Mouse (Mus musculus): ENCODE measurements around the gene Camk2d.

The Camk2d gene

DNA sequence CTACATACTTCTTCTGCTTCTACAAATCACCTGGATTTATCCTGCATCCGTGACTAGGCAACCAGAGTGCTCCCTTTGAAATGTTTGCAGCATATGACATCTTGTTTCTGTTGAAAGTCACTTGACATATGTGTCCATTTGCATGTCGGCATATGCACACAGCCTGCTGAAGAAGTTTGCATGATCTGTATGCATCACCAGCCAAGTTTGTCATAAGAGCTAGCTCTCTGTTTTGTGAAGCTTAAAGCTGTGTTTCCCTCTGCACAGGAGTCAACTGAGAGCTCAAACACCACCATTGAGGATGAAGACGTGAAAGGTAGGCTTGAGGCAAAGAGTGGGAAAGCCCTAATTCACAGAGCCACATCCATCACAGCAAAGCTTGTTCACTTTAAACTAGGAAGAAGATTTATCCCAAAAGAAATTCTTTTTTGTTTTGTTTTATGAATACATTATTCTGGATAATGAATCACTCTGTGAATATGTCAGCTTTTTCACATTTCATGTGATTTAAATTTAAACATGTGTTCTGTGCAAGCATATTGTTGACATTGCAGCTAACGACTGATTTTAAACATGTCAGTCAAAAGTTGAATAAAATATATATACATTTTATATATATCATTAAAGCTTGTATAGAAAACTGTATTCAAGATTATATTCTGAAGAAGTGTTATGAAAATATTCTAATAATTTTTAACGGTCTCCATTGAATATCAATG is 214.4 kb downstream of the Camk2d start:
- DNase-seq (ENCODE audit: low spot score), result no peak

DNA sequence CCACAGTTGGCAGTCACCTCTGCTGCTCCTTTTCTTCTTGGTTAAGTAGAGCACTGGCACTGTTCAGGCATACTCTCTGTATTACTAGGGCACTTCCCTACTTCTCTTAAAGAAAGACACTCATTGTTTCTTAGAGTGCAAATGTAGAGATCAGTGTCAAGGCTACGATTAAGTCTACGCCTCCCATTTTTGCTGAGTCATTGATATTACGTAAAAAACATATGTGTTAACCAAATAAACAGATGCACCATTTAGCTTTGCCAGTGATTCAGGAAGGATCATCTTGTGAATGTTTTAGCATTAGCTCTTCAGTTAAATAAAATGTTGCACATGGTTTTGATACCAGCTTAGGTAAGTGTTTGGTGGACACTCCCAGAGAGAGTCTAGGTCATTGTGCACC is 215.5 kb downstream of the Camk2d start:
- no peak for DNase-seq (ENCODE audit: low spot score)

DNA sequence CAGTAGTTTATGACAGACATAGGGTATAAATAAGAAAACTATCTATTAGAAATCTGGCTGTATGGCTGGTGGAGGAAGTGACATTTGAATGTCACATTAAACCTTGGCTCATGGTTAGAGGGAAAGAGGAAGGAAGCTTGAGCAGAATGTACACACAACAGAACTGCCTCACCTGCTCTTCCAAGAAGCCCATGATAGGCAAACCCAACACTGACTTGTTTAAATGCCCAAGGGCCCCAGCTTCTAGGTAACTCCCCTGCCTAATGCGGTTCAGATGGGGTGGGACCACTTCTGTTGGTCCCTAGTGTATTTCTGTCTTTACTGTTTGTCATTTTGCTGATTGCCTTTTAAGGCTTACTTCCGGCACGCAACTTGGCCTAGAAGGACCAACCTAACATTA is 226.3 kb downstream of the Camk2d start:
- no peak for DNase-seq (ENCODE audit: low spot score)

DNA sequence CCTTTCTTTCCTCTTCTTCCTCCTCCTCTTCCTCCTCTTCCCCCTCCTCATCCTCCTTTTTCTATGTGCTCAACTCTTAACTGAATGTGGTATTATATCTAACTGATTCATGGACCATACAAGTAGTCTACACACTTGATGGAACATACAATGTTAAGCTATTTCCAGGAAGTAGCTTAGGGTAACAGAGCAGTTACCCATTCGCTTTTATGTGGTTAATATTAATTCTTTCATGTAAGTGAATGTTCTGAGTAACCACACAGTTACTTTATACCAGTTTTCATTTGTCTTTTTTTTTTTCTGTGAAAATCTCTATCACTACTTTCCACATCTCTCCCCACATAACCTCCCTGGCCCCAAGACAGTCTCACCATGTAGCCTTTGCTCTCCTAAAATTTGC is 228.8 kb downstream of the Camk2d start:
- DNase-seq (ENCODE audit: low spot score), result no peak

DNA sequence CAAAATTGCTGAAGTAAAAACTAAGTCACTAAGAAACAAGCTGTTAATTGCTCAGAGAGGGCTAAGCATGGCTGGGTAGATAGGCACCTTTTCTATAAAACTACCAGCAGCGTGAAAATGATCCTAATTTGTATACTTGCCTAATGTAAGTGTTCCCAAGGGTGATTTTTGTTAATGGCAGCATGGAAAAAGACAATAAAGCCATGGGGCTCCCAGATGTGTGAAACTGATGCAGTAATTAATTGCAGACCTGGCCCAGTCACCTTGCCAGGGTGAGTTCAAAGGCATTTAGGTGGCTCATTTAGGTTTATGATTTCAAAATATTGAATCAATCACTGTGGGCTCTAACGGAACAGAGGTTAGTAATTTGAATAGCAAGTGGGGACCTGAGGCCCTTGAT is 230.1 kb downstream of the Camk2d start:
- no peak for DNase-seq (ENCODE audit: low spot score)

DNA sequence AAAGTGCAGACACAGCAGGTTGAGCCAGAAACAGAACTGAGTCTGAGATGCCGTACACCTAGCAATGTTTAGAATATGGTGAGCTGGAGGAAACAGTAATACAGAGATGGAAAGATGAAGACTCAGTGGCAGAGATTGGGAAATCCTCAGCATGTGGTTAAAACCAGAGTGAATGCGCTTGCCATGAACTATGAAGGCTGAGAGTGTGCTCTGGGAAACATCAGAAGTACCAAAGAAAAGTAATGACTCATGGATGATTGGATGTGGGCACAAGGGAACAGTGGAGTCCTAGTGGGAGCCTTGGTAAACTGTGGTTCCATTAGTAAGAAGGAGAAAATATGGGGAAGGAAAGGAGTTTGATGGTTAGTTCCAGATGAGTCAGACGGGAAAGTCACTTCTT is 231.8 kb downstream of the Camk2d start:
- DNase-seq (ENCODE audit: low spot score), result no peak

DNA sequence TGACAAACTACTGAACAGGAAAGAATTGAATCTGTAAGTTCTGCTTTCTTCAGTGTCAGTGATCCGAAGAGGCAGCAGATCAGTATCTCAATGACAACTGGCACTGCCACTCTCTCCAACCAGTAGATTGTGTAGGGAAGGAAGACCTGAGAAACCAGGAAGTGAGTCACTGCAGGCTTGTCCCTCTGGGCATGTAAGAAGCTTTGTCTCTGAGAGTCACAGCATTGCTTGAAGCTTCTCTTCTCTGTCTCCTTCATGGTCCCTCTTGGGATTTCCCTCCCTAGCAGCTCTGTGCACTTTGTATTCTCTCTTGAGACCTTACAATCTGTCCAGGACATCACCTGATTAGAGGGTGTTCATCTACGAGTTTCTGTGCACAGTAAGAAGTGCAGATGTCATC is 233.7 kb downstream of the Camk2d start:
- DNase-seq (ENCODE audit: low spot score), result no peak

DNA sequence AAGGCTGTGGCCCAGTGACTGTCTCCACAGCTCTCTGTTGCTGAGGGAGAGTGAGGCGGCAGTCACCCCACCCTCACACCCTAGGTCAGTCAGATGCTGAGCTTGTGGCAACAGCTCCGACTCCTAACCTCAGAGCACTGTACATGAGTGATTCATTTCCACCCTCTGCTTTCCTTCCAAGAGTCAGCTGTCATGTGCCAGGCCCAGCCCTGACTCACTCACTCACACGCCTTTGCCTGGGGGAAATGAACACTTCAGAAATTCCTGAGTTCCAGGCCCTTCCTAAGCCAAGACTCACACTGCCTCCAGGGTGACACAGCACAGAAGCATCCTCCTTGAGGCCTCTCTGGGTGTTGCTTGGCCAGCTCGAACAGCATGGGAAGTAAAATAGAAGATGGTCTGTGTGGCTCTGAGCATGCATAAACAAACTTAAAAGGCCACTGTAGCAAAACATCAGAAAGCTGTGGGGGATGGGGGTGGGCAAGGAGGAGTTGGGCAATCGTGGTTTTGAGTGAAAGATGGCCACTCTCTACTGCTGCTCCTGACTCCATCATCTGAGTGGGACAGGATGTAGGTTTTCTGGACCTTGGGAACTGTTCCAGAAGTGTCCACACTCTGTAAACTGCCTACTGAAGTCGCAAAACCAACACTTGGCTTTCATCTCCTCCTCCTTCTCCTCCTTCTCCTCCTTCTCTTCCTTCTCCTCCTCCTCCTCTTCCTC is 235.5 kb downstream of the Camk2d start:
- no peak for DNase-seq (ENCODE audit: low spot score)

DNA sequence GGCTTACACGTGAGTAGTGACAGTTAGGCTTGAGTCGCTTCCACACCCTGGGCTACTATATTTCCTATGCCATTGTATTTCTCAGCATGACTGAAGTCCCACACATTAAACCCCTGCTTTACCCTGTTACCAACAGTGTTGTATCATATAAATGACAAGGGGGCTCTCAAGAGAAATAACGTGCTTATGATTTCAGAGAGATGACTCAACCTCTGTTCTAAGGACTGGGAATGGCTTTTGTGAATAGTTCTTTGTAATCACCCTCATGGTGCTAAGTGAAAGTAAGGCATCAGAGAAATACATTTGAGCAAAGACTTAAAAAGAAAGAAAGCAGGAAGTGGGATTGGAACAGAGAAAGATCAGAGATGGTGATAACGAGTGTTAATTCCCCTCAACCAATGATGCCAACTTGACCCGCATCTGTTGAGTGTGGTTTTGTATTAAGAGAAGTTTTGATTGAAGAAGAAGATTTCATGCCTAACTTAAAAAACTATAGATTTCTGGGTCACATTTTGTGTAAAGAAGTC is 238.6 kb downstream of the Camk2d start:
- DNase-seq (ENCODE audit: low spot score), result no peak

DNA sequence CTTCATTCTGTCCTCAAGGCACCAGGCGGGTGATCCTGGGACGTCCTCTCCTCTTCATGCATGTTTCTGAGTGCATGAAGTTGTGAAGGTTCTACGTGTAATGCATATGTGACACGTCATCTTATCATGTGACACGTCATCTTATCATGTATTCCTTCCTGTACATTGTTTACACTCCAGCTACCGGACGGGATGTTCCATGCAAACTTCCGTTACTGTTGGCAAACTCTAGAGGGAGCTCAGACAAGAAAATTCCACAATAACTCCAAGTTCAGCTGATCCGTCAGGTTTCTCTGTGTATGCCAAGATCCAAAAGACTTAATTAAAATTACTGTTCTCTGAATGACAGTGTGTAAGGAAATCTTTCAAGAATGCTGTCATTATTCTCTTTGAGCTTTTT is 246.7 kb downstream of the Camk2d start:
- no peak for DNase-seq (ENCODE audit: low spot score)

DNA sequence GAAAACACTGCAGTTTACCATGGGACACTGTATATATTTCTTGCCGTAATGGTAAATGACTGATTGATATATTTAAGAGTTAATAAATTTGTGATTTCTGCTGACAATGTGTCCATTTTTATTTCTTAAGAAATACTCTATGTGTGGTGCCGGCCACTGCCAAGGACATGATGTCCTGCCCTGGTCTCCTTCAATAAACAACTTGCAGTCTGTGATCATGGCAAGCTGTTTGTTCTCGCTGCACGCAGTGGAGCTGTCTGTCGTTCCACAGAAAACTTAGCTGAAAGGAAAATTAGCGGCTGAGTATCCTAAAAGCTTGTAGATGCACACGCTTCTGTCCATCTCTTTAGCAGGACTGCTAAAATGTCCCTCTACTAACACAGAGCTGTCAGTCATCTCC is 248.7 kb downstream of the Camk2d start:
- no peak for DNase-seq (ENCODE audit: low spot score)

DNA sequence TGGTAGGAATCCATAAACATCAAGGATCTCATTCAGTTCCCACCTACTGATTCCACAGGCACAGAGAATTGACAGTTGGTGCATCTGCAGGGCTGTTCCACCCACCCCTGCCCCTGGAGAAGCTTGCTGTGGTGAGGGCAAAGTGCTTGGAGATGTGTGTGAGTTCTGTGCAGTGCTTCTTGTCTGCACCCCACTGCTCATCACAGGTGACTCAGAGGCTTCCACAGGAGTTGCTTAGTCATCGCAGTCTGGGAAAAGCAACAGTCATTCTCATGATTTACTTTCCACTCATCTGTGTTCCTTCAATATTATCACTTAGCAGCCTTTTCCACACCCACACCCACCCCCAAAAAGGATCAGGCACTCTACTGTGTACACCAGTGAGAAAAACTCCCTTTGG is 252.0 kb downstream of the Camk2d start:
- no peak for DNase-seq (ENCODE audit: low spot score)

DNA sequence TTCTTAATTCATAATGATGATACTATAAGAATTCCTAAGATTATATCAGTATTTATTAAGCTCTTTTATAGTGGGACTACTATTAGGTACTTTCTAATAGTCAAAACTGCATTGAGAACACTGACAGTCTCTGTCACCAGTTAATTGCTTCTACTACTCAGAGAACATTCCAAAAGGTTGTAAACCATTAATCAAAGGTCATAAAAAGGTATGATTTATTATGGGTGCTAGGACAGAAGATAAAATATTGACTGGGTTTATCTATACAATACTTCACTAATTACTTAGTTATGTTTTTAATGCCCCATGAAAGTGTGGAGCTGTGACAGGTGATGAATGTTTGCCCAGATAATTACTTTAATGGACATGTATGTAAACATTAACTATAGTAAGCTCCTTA is 264.3 kb downstream of the Camk2d start:
- no peak for DNase-seq (ENCODE audit: low spot score)

DNA sequence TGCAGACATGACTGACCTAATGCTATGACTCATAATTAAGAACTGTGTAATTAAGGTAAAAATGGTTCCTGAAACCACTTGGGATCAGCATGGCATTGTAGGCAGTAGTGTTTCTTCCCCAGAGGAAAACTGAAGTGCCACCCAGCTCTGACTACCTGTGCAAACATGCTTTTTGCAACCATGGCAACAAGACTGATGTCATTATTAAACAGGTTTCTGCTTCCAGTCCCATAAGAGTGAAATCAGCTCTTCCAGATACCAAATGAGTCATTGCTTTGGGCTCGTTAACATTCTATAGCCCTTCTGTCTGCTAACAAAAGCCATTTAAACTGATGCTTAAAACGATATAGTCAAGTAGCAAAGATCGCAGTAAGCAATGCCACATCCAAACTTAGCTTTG is 273.5 kb downstream of the Camk2d start:
- no peak for DNase-seq (ENCODE audit: low spot score)

DNA sequence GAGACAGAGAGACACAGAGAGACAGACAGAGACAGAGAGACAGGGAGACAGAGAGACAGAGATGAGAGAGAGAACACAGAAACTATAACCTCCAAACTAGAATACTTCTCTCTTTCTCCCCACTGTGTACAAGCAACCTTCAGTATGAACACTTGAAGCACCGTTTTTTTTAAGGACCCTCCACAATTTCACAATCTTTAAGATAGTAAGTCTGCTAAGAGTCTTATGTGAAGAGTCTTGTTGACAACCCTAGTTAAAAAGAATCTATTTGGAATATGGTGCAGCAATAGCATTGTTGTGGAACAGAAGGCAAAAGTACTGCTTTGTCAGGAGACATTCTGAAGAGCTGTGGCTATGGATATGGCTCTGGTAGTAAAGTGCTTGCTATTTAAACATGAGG is 274.6 kb downstream of the Camk2d start:
- DNase-seq (ENCODE audit: low spot score), result no peak

DNA sequence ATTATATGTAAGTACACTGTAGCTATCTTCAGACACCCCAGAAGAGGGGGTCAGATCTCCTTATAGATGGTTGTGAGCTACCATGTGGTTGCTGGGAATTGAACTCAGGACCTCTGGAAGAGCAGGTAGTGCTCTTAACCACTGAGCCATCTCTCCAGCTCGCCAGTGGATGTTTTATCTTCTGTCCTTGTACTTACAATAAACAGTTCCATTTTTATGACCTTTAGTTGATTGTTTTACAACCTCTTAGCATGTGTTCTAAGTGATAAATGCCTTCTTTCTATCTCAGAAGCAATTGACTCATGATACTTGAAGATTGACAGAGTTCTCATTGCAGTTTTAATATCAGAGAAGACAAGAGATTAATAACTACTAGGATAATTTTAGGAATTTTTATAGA is 282.1 kb downstream of the Camk2d start:
- DNase-seq (ENCODE audit: low spot score), result no peak

DNA sequence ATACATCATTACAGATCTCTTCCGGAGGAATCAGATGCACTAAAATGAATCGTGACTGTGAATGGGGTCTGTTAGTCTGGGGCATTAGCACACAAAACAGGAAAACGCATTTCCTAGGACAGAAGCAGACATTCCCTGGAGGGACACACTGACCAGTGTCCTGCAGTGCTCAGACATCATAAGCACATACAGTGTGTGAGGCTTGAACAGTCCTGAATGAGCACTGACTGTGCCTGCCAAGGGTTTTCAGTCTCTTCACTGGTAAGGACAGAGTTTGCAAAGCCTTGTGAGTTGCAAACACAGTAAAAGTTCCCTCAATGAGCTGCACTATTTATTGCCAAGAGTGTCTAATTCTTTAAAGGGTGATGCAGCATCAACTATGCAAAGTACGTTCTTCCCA is 290.0 kb downstream of the Camk2d start:
- DNase-seq (ENCODE audit: low spot score), result no peak

DNA sequence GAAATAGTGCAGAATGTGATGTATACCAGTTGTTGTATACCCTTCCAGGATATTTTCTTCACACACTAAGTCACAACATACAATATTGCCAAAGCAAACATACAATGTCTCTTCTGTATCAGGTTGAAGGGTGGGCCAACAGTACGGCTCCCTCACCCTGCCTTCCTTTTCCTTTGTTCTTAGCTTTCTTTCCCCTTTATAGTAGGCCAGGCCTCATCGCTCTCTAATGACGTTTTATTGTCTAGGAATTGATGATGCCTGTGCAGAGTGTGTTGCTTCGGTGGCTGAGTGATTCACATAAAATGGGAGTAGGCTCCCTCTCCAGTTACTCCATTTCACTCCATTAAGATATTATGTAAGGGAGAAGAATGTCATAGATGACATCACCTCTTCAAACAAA is 290.5 kb downstream of the Camk2d start:
- DNase-seq (ENCODE audit: low spot score), result no peak

Measured in retina, embryonic 14.5 days (tissue).